In the genomic region with DNA sequence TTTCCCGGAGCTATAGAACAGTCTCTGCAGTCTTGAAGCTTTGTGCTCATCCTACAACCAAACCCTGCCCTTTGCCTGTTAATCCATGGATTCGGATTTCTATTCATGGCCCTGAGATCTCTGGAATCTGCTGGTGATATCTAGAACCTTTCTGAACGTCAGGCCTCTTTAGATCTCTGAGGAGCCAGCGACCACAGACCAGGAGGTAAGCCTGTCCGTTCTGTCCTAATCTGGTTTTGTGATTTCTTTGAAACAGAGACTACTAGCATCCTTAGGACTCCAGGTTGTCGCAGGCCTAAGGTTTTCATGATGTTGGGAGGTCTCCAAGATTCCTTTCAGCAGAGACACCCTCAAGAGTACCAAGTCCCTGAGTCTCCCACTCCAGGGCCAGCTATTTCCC, we compare ENCODE assay signal across 8 mouse cellular contexts. TPM values are rescaled to one million over a fixed set of nuclear protein-coding genes. Genes with fewer than 3 reads are reported as not detected.
DNase-seq lines count a peak whose midpoint lies in the region; ATAC-seq and TF ChIP-seq lines count a peak whose summit lies in the region.

No protein-coding gene starts in this region.

- H3K27me3 ChIP-seq in kidney, adult 2 months (replicated peaks; ENCODE audit: control insufficient read depth, insufficient read depth, low read length) = no peaks in the 10 kb centered on the region
- H3K27me3 ChIP-seq in forebrain, embryonic 15.5 days = no peaks in the 10 kb centered on the region
- peaks cover 14% of the 10 kb centered on the region for H3K27me3 ChIP-seq in limb, embryonic 13.5 days
- peaks cover 10% of the 10 kb centered on the region; the same call in 1 of the 2 replicates for H3K27me3 ChIP-seq in neural tube, embryonic 11.5 days (ENCODE audit: control insufficient read depth, insufficient read depth, low read length)

- WGBS in kidney, adult 2 months = 26% methylated on average over 6 of the region's 6 CpGs
- WGBS in forebrain, embryonic 15.5 days = 11% methylated on average over 6 of the region's 6 CpGs
- 31% methylated on average over 6 of the region's 6 CpGs for WGBS in limb, embryonic 13.5 days
- 52% methylated on average over 6 of the region's 6 CpGs for WGBS in neural tube, embryonic 11.5 days

- no peak for TF ChIP-seq POLR2A in kidney, adult 2 months (IDR thresholded peaks at IDR 0.05; ENCODE audit: low read depth, low read length)

- H3K27ac ChIP-seq in kidney, adult 2 months (ENCODE audit: insufficient read depth, low read depth, low read length) = peak overlapping the region; percentile 73
- H3K27ac ChIP-seq in forebrain, embryonic 15.5 days (replicated peaks) = peak overlapping the region; percentile 98
- peak overlapping the region; percentile 84 for H3K27ac ChIP-seq in limb, embryonic 13.5 days
- peak overlapping the region; percentile 63 for H3K27ac ChIP-seq in neural tube, embryonic 11.5 days (ENCODE audit: low read depth, low read length)

- H3K9ac ChIP-seq in forebrain, embryonic 15.5 days (replicated peaks) = peak overlapping the region; percentile 65
- peak overlapping the region; percentile 83 for H3K9ac ChIP-seq in limb, embryonic 13.5 days
- peak overlapping the region; percentile 76 for H3K9ac ChIP-seq in neural tube, embryonic 11.5 days (ENCODE audit: low read length)

- no peak for TF ChIP-seq CTCF in kidney, adult 2 months (conservative IDR thresholded peaks at IDR 0.05; ENCODE audit: insufficient read depth, insufficient read length, low read depth, low read length)

- H3K4me3 ChIP-seq in kidney, adult 2 months (ENCODE audit: insufficient read depth, low read depth, low read length) = peak overlapping the region; percentile 60
- H3K4me3 ChIP-seq in forebrain, embryonic 15.5 days = peak overlapping the region; percentile 58
- peak overlapping the region; percentile 76 for H3K4me3 ChIP-seq in limb, embryonic 13.5 days
- H3K4me3 ChIP-seq in neural tube, embryonic 11.5 days (ENCODE audit: low read depth, low read length) = peak overlapping the region; percentile 65

- peaks cover 2% of the 10 kb centered on the region; the same call in 1 of the 2 replicates for H3K36me3 ChIP-seq in kidney, adult 2 months (ENCODE audit: control insufficient read depth, insufficient read depth, low read length)
- peaks cover 21% of the 10 kb centered on the region for H3K36me3 ChIP-seq in forebrain, embryonic 15.5 days
- H3K36me3 ChIP-seq in limb, embryonic 13.5 days = peaks cover 30% of the 10 kb centered on the region
- peaks cover 5% of the 10 kb centered on the region; the same call in 1 of the 2 replicates for H3K36me3 ChIP-seq in neural tube, embryonic 11.5 days (ENCODE audit: control insufficient read depth, insufficient read depth, low read length)

- DNase-seq in kidney, adult 2 months = no peak
- DNase-seq in kidney, postnatal 36 days = no peak
- DNase-seq in brain, embryonic 18.5 days (ENCODE audit: low read depth, low spot score) = peak; percentile 26
- no peak for DNase-seq in neural tube, embryonic 11.5 days (ENCODE audit: low spot score)

- ATAC-seq in forebrain, embryonic 15.5 days (replicated peaks) = peak; percentile 0; the same call in 1 of the 2 replicates
- ATAC-seq in limb, embryonic 13.5 days (ENCODE audit: low FRiP score, low read depth) = no peak
- 0 out of 2 replicates have a peak, but pooled peaks have one; percentile 4 for ATAC-seq in neural tube, embryonic 11.5 days (ENCODE audit: insufficient read depth, low FRiP score, low TSS enrichment)
- ATAC-seq in megakaryocyte-erythroid progenitor cell, adult 5-6 weeks (replicated peaks; ENCODE audit: low FRiP score, low TSS enrichment, poor library complexity, severe bottlenecking) = no peak
- no peak for ATAC-seq in erythroid progenitor cell, adult 5-6 weeks (replicated peaks; ENCODE audit: low FRiP score, poor library complexity, severe bottlenecking)

- peak overlapping the region; percentile 88 for H3K4me2 ChIP-seq in forebrain, embryonic 15.5 days (replicated peaks)
- H3K4me2 ChIP-seq in limb, embryonic 13.5 days (replicated peaks) = peak overlapping the region; percentile 95
- peak overlapping the region; percentile 54 for H3K4me2 ChIP-seq in neural tube, embryonic 11.5 days (ENCODE audit: low read depth)

- H3K4me1 ChIP-seq in kidney, adult 2 months (ENCODE audit: control insufficient read depth, insufficient read depth, low read length) = peaks cover 4% of the 10 kb centered on the region; the same call in 1 of the 2 replicates
- peaks cover 43% of the 10 kb centered on the region for H3K4me1 ChIP-seq in forebrain, embryonic 15.5 days
- peaks cover 44% of the 10 kb centered on the region for H3K4me1 ChIP-seq in limb, embryonic 13.5 days
- H3K4me1 ChIP-seq in neural tube, embryonic 11.5 days (ENCODE audit: control insufficient read depth, insufficient read depth, low read length) = peaks cover 22% of the 10 kb centered on the region

- no peaks in the 10 kb centered on the region for H3K9me3 ChIP-seq in forebrain, embryonic 15.5 days
- 0 out of 2 replicates have a peak, but pooled peaks cover 3% of the 10 kb centered on the region for H3K9me3 ChIP-seq in limb, embryonic 13.5 days
- H3K9me3 ChIP-seq in neural tube, embryonic 11.5 days (ENCODE audit: control insufficient read depth, low read length) = no peaks in the 10 kb centered on the region

RNA-seq across cellular contexts. Expression of a gene that starts 0.4 kb away (rescaled TPM):
- 10.7 and 10.9 TPM in 2 replicates for polyA plus RNA-seq in kidney, adult 2 months (2012; rRNA removed)
- polyA plus RNA-seq in forebrain, embryonic 15.5 days (2015; fragmentation: Nextera tagmentation; extraction: Ambion mirVana) = 42.2 and 46.1 TPM in 2 replicates
- 24.3 and 28.4 TPM in 2 replicates for polyA plus RNA-seq in limb, embryonic 13.5 days (2015; fragmentation: Nextera tagmentation; extraction: Ambion mirVana)
- polyA plus RNA-seq in neural tube, embryonic 11.5 days (2014; fragmentation: Nextera tagmentation; extraction: Ambion mirVana) = 34.2 and 34.4 TPM in 2 replicates
- 7.3 and 9.4 TPM in 2 replicates for total RNA-seq in megakaryocyte-erythroid progenitor cell, adult 5-6 weeks (2014; fragmentation: Nextera tagmentation)
- 8.0 and 9.0 TPM in 2 replicates for total RNA-seq in megakaryocyte-erythroid progenitor cell, adult 5-6 weeks (2017)
- total RNA-seq in erythroid progenitor cell, adult 5-6 weeks (2015; ENCODE audit: low replicate concordance) = 1.7 and 2.9 TPM in 2 replicates
- 1.4 and 10.8 TPM in 2 replicates for total RNA-seq in erythroid progenitor cell, adult 5-6 weeks (2017; ENCODE audit: low replicate concordance)

RNA-seq across cellular contexts. Expression of a gene that starts 25.9 kb away (rescaled TPM):
- 9.9 and 14.0 TPM in 2 replicates for polyA plus RNA-seq in kidney, adult 2 months (2012; rRNA removed)
- 247 and 258 TPM in 2 replicates for polyA plus RNA-seq in forebrain, embryonic 15.5 days (2015; fragmentation: Nextera tagmentation; extraction: Ambion mirVana)
- polyA plus RNA-seq in limb, embryonic 13.5 days (2015; fragmentation: Nextera tagmentation; extraction: Ambion mirVana) = 262 and 263 TPM in 2 replicates
- 183 and 184 TPM in 2 replicates for polyA plus RNA-seq in neural tube, embryonic 11.5 days (2014; fragmentation: Nextera tagmentation; extraction: Ambion mirVana)
- 101 and 115 TPM in 2 replicates for total RNA-seq in megakaryocyte-erythroid progenitor cell, adult 5-6 weeks (2014; fragmentation: Nextera tagmentation)
- total RNA-seq in megakaryocyte-erythroid progenitor cell, adult 5-6 weeks (2017) = 218 and 222 TPM in 2 replicates
- total RNA-seq in erythroid progenitor cell, adult 5-6 weeks (2015; ENCODE audit: low replicate concordance) = 92.6 and 104 TPM in 2 replicates
- 188 and 198 TPM in 2 replicates for total RNA-seq in erythroid progenitor cell, adult 5-6 weeks (2017; ENCODE audit: low replicate concordance)

RNA-seq across cellular contexts. Expression of a gene that starts 37.4 kb away (rescaled TPM):
- 29.9 and 50.8 TPM in 2 replicates for polyA plus RNA-seq in kidney, adult 2 months (2012; rRNA removed)
- polyA plus RNA-seq in forebrain, embryonic 15.5 days (2015; fragmentation: Nextera tagmentation; extraction: Ambion mirVana) = 0.57 and 1.0 TPM in 2 replicates
- polyA plus RNA-seq in limb, embryonic 13.5 days (2015; fragmentation: Nextera tagmentation; extraction: Ambion mirVana) = 8.1 and 9.0 TPM in 2 replicates
- 6.5 and 7.4 TPM in 2 replicates for polyA plus RNA-seq in neural tube, embryonic 11.5 days (2014; fragmentation: Nextera tagmentation; extraction: Ambion mirVana)
- total RNA-seq in megakaryocyte-erythroid progenitor cell, adult 5-6 weeks (2014; fragmentation: Nextera tagmentation) = not detected in 2 replicates
- not detected in 2 replicates for total RNA-seq in megakaryocyte-erythroid progenitor cell, adult 5-6 weeks (2017)
- 1.3 and 2.5 TPM in 2 replicates for total RNA-seq in erythroid progenitor cell, adult 5-6 weeks (2015; ENCODE audit: low replicate concordance)
- not detected in 2 replicates for total RNA-seq in erythroid progenitor cell, adult 5-6 weeks (2017; ENCODE audit: low replicate concordance)

Comparison
In these comparisons a context has a peak if more than half of its experiments do, and no peak if none do; other contexts are left out.
1. ATAC-seq: peak in forebrain, embryonic 15.5 days (single experiment) and neural tube, embryonic 11.5 days (single experiment); none in limb, embryonic 13.5 days (single experiment), megakaryocyte-erythroid progenitor cell, adult 5-6 weeks (single experiment) and erythroid progenitor cell, adult 5-6 weeks (single experiment).
2. RNA of a gene that starts 25.9 kb away (polyA plus RNA-seq): 262 to 263 TPM in limb, embryonic 13.5 days, 247 to 258 TPM in forebrain, embryonic 15.5 days and 183 to 184 TPM in neural tube, embryonic 11.5 days; 9.9 to 14.0 TPM in kidney, adult 2 months; every median in the first group is over 10 times any median in the second.
3. Peak in every context shown above with its lines, with median percentiles within 50 percentile points of each other: H3K27ac ChIP-seq, H3K4me3 ChIP-seq, H3K4me2 ChIP-seq and H3K9ac ChIP-seq.